Mouse (Mus musculus) midbrain, embryonic 15.5 days (tissue): Measurements from ENCODE around the gene Scamp1. TPM values are rescaled to one million over a fixed set of nuclear protein-coding genes. Genes with fewer than 3 reads are reported as not detected.

Source experiments
- ATAC-seq: fragments of 200-750 bp; cut with Nextera tagmentation; replicated peaks from 2 replicates; pipeline ENCODE4 v1.8.0; 2017; ENCODE audit warnings: moderate TSS enrichment
- H3K27ac ChIP-seq: fragments of 300-500 bp; sonication (generic); 2 replicates; pipeline ENCODE4 v1.5.1; 2015; ENCODE audit warnings: mild to moderate bottlenecking, inconsistent platforms
- H3K27me3 ChIP-seq: fragments of 300-500 bp; sonication (generic); replicated peaks from 2 replicates; pipeline ENCODE4 v1.6.1; 2015; ENCODE audit warnings: inconsistent platforms
- H3K36me3 ChIP-seq: fragments of 300-500 bp; sonication (generic); replicated peaks from 2 replicates; pipeline ENCODE4 v1.6.1; 2015; ENCODE audit warnings: inconsistent platforms
- H3K4me1 ChIP-seq: fragments of 300-500 bp; sonication (generic); 2 replicates; pipeline ENCODE4 v1.6.1; 2015; ENCODE audit warnings: inconsistent platforms
- H3K4me2 ChIP-seq: fragments of 300-500 bp; sonication (generic); 2 replicates; pipeline ENCODE4 v1.6.1; 2015; ENCODE audit warnings: inconsistent platforms, mild to moderate bottlenecking, moderate library complexity
- H3K4me3 ChIP-seq: fragments of 300-500 bp; sonication (generic); 2 replicates; pipeline ENCODE4 v1.5.1; 2015; ENCODE audit warnings: mild to moderate bottlenecking, inconsistent platforms
- H3K9ac ChIP-seq: fragments of 300-500 bp; sonication (generic); 2 replicates; pipeline ENCODE4 v1.6.1; 2015; ENCODE audit warnings: mild to moderate bottlenecking, inconsistent platforms
- H3K9me3 ChIP-seq: fragments of 300-500 bp; sonication (generic); 2 replicates; pipeline ENCODE4 v1.6.1; 2016; ENCODE audit warnings: inconsistent platforms
- WGBS: fragments of 180-500 bp; shearing (Covaris S2); methylation state at CpG from one replicate; pipeline ENCODE4 v1.1.7; 2015; ENCODE audit warnings: mixed read lengths; 5-methylcytosine and 5-hydroxymethylcytosine counted together
- polyA plus RNA-seq: library from polyadenylated mRNA; unstranded; fragments of >200 nt; fragmentation: Nextera tagmentation; extraction: Ambion mirVana; gene quantifications from 2 replicates; pipeline ENCODE4 v1.2.1, GENCODE M21; 2015

Gene Scamp1
- polyA plus RNA-seq, 1 experiment from 2014 or later = 192 TPM

GRCm38 (mm10) chr13:94300946-94301538 lies 15.4 kb upstream of the Scamp1 start:
- no peaks in the 10 kb centered on the region for H3K4me1 ChIP-seq
- no peak overlapping the region for H3K9ac ChIP-seq
- no peaks in the 10 kb centered on the region for H3K9me3 ChIP-seq
- no peak overlapping the region for H3K27ac ChIP-seq
- 38% methylated on average over 7 of the region's 7 CpGs for WGBS
- H3K4me3 ChIP-seq = no peak overlapping the region
- no peaks in the 10 kb centered on the region for H3K27me3 ChIP-seq
- ATAC-seq = no peak
- no peaks in the 10 kb centered on the region for H3K36me3 ChIP-seq
- no peak overlapping the region for H3K4me2 ChIP-seq

- Histone ChIP-seq H3K4me3 (no peak overlapping the region), H3K36me3 (no peaks in the 10 kb centered on the region), H3K4me1 (no peaks in the 10 kb centered on the region), H3K27ac (no peak overlapping the region), H3K9me3 (no peaks in the 10 kb centered on the region), H3K27me3 (no peaks in the 10 kb centered on the region), H3K4me2 (no peak overlapping the region), H3K9ac (no peak overlapping the region)
- ATAC-seq = no peak
- 90% methylated on average over 4 of the region's 4 CpGs for WGBS
Observed at GRCm38 (mm10) chr13:94300232-94300631, 14.6 kb upstream of the Scamp1 start.

- no peak overlapping the region for H3K27ac ChIP-seq
- H3K27me3 ChIP-seq = no peaks in the 10 kb centered on the region
- no peaks in the 10 kb centered on the region for H3K9me3 ChIP-seq
- H3K4me3 ChIP-seq = no peak overlapping the region
- no peak overlapping the region for H3K4me2 ChIP-seq
- ATAC-seq = no peak
- no peaks in the 10 kb centered on the region for H3K4me1 ChIP-seq
- WGBS = 79% methylated on average over 4 of the region's 4 CpGs
- H3K36me3 ChIP-seq = no peaks in the 10 kb centered on the region
- H3K9ac ChIP-seq = no peak overlapping the region
Observed at GRCm38 (mm10) chr13:94298401-94298800, 12.7 kb upstream of the Scamp1 start.

GRCm38 (mm10) chr13:94296371-94296770 lies 10.7 kb upstream of the Scamp1 start:
- H3K4me1 ChIP-seq = no peaks in the 10 kb centered on the region
- H3K4me2 ChIP-seq = no peak overlapping the region
- H3K9ac ChIP-seq = no peak overlapping the region
- H3K4me3 ChIP-seq = no peak overlapping the region
- H3K36me3 ChIP-seq = no peaks in the 10 kb centered on the region
- WGBS = 87% methylated on average over 11 of the region's 11 CpGs
- no peak overlapping the region for H3K27ac ChIP-seq
- ATAC-seq = no peak
- no peaks in the 10 kb centered on the region for H3K27me3 ChIP-seq
- H3K9me3 ChIP-seq = no peaks in the 10 kb centered on the region

GRCm38 (mm10) chr13:94295922-94296321 lies 10.3 kb upstream of the Scamp1 start:
- WGBS = 91% methylated on average over 8 of the region's 8 CpGs
- H3K9me3 ChIP-seq = no peaks in the 10 kb centered on the region
- no peak for ATAC-seq
- no peak overlapping the region for H3K4me2 ChIP-seq
- H3K9ac ChIP-seq = no peak overlapping the region
- no peak overlapping the region for H3K4me3 ChIP-seq
- no peaks in the 10 kb centered on the region for H3K27me3 ChIP-seq
- no peak overlapping the region for H3K27ac ChIP-seq
- H3K36me3 ChIP-seq = no peaks in the 10 kb centered on the region
- no peaks in the 10 kb centered on the region for H3K4me1 ChIP-seq

GRCm38 (mm10) chr13:94294886-94295285 lies 9.2 kb upstream of the Scamp1 start:
- Histone ChIP-seq H3K9me3 (no peaks in the 10 kb centered on the region), H3K9ac (no peak overlapping the region), H3K36me3 (no peaks in the 10 kb centered on the region), H3K27me3 (no peaks in the 10 kb centered on the region), H3K4me2 (no peak overlapping the region), H3K27ac (no peak overlapping the region), H3K4me1 (no peaks in the 10 kb centered on the region), H3K4me3 (no peak overlapping the region)
- 67% methylated on average over 3 of the region's 3 CpGs for WGBS
- ATAC-seq = no peak

- no peak for ATAC-seq
- H3K9me3 ChIP-seq = no peaks in the 10 kb centered on the region
- H3K9ac ChIP-seq = no peak overlapping the region
- no peak overlapping the region for H3K4me3 ChIP-seq
- no peaks in the 10 kb centered on the region for H3K4me1 ChIP-seq
- no peaks in the 10 kb centered on the region for H3K36me3 ChIP-seq
- H3K27ac ChIP-seq = no peak overlapping the region
- WGBS = 79% methylated on average over 10 of the region's 10 CpGs
- no peak overlapping the region for H3K4me2 ChIP-seq
- no peaks in the 10 kb centered on the region for H3K27me3 ChIP-seq
Observed at GRCm38 (mm10) chr13:94293911-94294310, 8.3 kb upstream of the Scamp1 start.

- ATAC-seq = no peak
- Histone ChIP-seq H3K9ac (no peak overlapping the region), H3K4me1 (peaks cover 36% of the 10 kb centered on the region), H3K36me3 (no peaks in the 10 kb centered on the region), H3K4me2 (peak overlapping the region; percentile 85), H3K27me3 (no peaks in the 10 kb centered on the region), H3K4me3 (peak overlapping the region; percentile 96), H3K9me3 (no peaks in the 10 kb centered on the region), H3K27ac (no peak overlapping the region)
- 53% methylated on average over 5 of the region's 5 CpGs for WGBS
Observed at GRCm38 (mm10) chr13:94286195-94286594, 538 bp upstream of the Scamp1 start.

DNA sequence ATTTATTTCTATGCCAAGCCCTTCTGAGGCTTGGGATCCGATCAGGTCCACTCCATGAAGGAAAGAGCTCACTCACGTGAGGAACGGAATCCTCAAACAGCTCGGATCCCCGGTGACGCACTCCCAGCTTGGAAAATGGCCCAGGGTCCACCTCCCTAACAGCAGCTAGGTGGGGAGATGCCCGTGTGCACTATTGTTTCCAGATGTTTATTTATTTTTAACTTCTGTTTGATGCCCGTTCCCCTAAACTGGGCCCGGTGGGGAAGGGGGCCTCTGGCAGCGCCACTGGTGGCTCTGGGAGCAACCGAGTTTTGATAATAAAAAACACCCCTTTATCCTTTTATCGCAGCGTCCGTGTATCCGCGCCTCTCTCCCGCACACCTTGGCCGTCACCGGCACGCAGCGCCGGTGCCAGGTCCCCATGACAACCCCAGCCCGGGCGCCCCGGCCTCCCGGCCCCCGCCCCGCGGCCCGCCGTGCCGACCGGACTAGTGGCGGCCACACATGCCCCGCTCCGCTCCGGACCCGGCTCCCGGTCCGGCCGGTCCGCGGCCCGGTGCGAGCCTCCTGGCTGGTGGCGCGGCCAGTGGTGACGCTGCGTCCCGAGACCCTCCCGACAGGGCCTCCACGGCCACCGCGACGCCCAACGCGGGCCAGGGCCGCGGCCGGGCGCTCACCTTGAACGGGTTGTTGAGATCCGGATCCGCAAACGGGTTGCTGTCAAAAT lies 951 bp downstream of the Scamp1 start:
- Histone ChIP-seq H3K4me1 (peaks cover 40% of the 10 kb centered on the region), H3K4me3 (peak overlapping the region; percentile 96), H3K27ac (peak overlapping the region; percentile 92), H3K4me2 (peak overlapping the region; percentile 85), H3K9me3 (no peaks in the 10 kb centered on the region), H3K27me3 (no peaks in the 10 kb centered on the region), H3K36me3 (no peaks in the 10 kb centered on the region), H3K9ac (peak overlapping the region; percentile 99)
- under 1% methylated on average over 60 of the region's 65 CpGs for WGBS
- peak; percentile 81 for ATAC-seq

DNA sequence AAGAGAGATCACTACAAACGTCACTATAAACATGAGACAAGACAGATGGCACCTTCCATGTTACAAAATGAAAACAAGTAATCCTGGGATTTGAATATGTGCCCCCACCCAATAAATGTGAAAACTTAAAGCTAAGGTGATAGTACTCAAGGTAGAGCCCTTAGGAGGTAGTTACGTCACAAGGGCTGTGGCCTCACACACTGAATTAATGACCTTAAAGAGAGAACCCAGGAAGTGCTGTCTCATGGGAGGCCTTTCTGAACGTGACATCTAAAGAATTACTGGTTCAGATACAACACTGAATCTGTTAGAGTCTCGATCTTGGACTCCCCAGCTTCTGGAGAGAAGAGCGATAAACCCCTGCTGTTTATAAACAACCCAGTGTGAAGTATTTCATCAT lies 6.2 kb downstream of the Scamp1 start:
- Histone ChIP-seq H3K27me3 (no peaks in the 10 kb centered on the region), H3K4me1 (peaks cover 32% of the 10 kb centered on the region), H3K4me3 (no peak overlapping the region), H3K4me2 (no peak overlapping the region), H3K9me3 (no peaks in the 10 kb centered on the region), H3K36me3 (no peaks in the 10 kb centered on the region), H3K27ac (no peak overlapping the region), H3K9ac (no peak overlapping the region)
- 59% methylated on average over 5 of the region's 5 CpGs for WGBS
- ATAC-seq = no peak

GRCm38 (mm10) chr13:94271284-94271683 lies 14.4 kb downstream of the Scamp1 start:
- Histone ChIP-seq H3K4me3 (no peak overlapping the region), H3K27ac (no peak overlapping the region), H3K27me3 (no peaks in the 10 kb centered on the region), H3K36me3 (no peaks in the 10 kb centered on the region), H3K9me3 (no peaks in the 10 kb centered on the region), H3K9ac (no peak overlapping the region), H3K4me1 (peaks cover 12% of the 10 kb centered on the region), H3K4me2 (no peak overlapping the region)
- 83% methylated on average over 6 of the region's 6 CpGs for WGBS
- ATAC-seq = peak; percentile 38; the same call in 1 of the 2 replicates

- Histone ChIP-seq H3K4me3 (no peak overlapping the region), H3K9ac (no peak overlapping the region), H3K4me1 (peaks cover 12% of the 10 kb centered on the region), H3K27ac (no peak overlapping the region), H3K4me2 (no peak overlapping the region), H3K27me3 (no peaks in the 10 kb centered on the region), H3K9me3 (no peaks in the 10 kb centered on the region), H3K36me3 (no peaks in the 10 kb centered on the region)
- no peak for ATAC-seq
- WGBS = 46% methylated on average over 7 of the region's 7 CpGs
Observed at GRCm38 (mm10) chr13:94268201-94268600, 17.5 kb downstream of the Scamp1 start.

GRCm38 (mm10) chr13:94267190-94267589 lies 18.5 kb downstream of the Scamp1 start:
- no peak for ATAC-seq
- H3K4me1 ChIP-seq = peaks cover 12% of the 10 kb centered on the region

More at GRCm38 (mm10) chr13:94267190-94267589, 18.5 kb downstream of the Scamp1 start:
- Histone ChIP-seq H3K4me3 (no peak overlapping the region), H3K27me3 (no peaks in the 10 kb centered on the region), H3K36me3 (no peaks in the 10 kb centered on the region), H3K9me3 (no peaks in the 10 kb centered on the region), H3K4me2 (no peak overlapping the region), H3K9ac (no peak overlapping the region), H3K27ac (no peak overlapping the region)
- WGBS = 65% methylated on average over 4 of the region's 4 CpGs
